Mouse (Mus musculus): ENCODE measurements at regions not wholly inside any gene's neighbourhood (a gene's known extent, or its start where the extent isn't known, plus 50 kb on each side); places are given as distances from the start of the nearest gene placed in this dataset.
"Not testable (repeated sequence)": the region's sequence is repeated elsewhere in the genome, so short reads cannot be mapped to it uniquely, and the experiment has no call there.

- H3K79me2 ChIP-seq (ENCODE audit: control insufficient read depth, insufficient read depth); H3K4me2 ChIP-seq (ENCODE audit: low read depth); H3K36me3 ChIP-seq (ENCODE audit: control insufficient read depth, insufficient read depth): not testable (repeated sequence)
These were observed 87.2 kb downstream of the Catsperg2 start for GRCm38 (mm10) chr7:29639591-29639990.

GRCm38 (mm10) chr7:29602356-29602755, 83.9 kb upstream of the Sipa1l3 start:
- Histone ChIP-seq H3ac (ENCODE audit: control insufficient read depth, insufficient read length) (no peak overlapping the region), H3K4me3 (no peak overlapping the region), H3K27me3 (ENCODE audit: control insufficient read depth, insufficient read depth, insufficient read length) (no peaks in the 10 kb centered on the region), H3K79me2 (ENCODE audit: control insufficient read depth, insufficient read depth) (no peaks in the 10 kb centered on the region), H3K36me3 (ENCODE audit: control insufficient read depth, insufficient read depth) (no peaks in the 10 kb centered on the region), H3K4me2 (ENCODE audit: low read depth) (no peak overlapping the region)
- TF ChIP-seq TCF12 (IDR thresholded peaks at IDR 0.05; ENCODE audit: insufficient read depth, poor library complexity, severe bottlenecking), result no peak
- no peak for TF ChIP-seq MYOD1 (IDR thresholded peaks at IDR 0.05; ENCODE audit: control insufficient read depth in 1 of 3, insufficient read length in 2 of 3, low read depth in 2 of 3)
- TF ChIP-seq REST (IDR thresholded peaks at IDR 0.05; ENCODE audit: insufficient read depth, insufficient read length), result no peak
- TF ChIP-seq POLR2AphosphoS2 (IDR thresholded peaks at IDR 0.05; ENCODE audit: insufficient read length, low read depth), result no peak
- TF ChIP-seq TCF3 (IDR thresholded peaks at IDR 0.05; ENCODE audit: insufficient read length, low read depth), result no peak
- TF ChIP-seq CEBPB (IDR thresholded peaks at IDR 0.05; ENCODE audit: insufficient read depth, poor library complexity, severe bottlenecking), result no peak
- TF ChIP-seq E2F4 (IDR thresholded peaks at IDR 0.05; ENCODE audit: insufficient read depth), result no peak
- TF ChIP-seq MYOG (IDR thresholded peaks at IDR 0.05; ENCODE audit: control insufficient read depth in 1 of 3, insufficient read depth in 1 of 3, insufficient read length in 2 of 3, low read depth in 2 of 3), result no peak
- TF ChIP-seq SRF (IDR thresholded peaks at IDR 0.05; ENCODE audit: control insufficient read depth, insufficient read length, low read depth), result no peak
- no peak for TF ChIP-seq POLR2A (IDR thresholded peaks at IDR 0.05; ENCODE audit: insufficient read length, low read depth)
- TF ChIP-seq MAX (IDR thresholded peaks at IDR 0.05; ENCODE audit: low read depth), result no peak
- no peak for TF ChIP-seq USF1 (IDR thresholded peaks at IDR 0.05; ENCODE audit: low read depth)

More at GRCm38 (mm10) chr7:29639591-29639990, 87.2 kb downstream of the Catsperg2 start:
- H3K27me3 ChIP-seq (ENCODE audit: control insufficient read depth, insufficient read depth, insufficient read length); H3K4me3 ChIP-seq; H3ac ChIP-seq (ENCODE audit: control insufficient read depth, insufficient read length): not testable (repeated sequence)

- Histone ChIP-seq H3K27me3 (ENCODE audit: control insufficient read depth, insufficient read depth, insufficient read length) (no peaks in the 10 kb centered on the region), H3K79me2 (ENCODE audit: control insufficient read depth, insufficient read depth) (no peaks in the 10 kb centered on the region), H3ac (ENCODE audit: control insufficient read depth, insufficient read length) (no peak overlapping the region), H3K4me3 (no peak overlapping the region), H3K36me3 (ENCODE audit: control insufficient read depth, insufficient read depth) (no peaks in the 10 kb centered on the region), H3K4me2 (ENCODE audit: low read depth) (no peak overlapping the region)
- no peak for TF ChIP-seq POLR2A (IDR thresholded peaks at IDR 0.05; ENCODE audit: insufficient read length, low read depth)
- no peak for TF ChIP-seq SRF (IDR thresholded peaks at IDR 0.05; ENCODE audit: control insufficient read depth, insufficient read length, low read depth)
- TF ChIP-seq REST (IDR thresholded peaks at IDR 0.05; ENCODE audit: insufficient read depth, insufficient read length), result no peak
- TF ChIP-seq USF1 (IDR thresholded peaks at IDR 0.05; ENCODE audit: low read depth), result no peak
- TF ChIP-seq POLR2AphosphoS2 (IDR thresholded peaks at IDR 0.05; ENCODE audit: insufficient read length, low read depth), result no peak
- TF ChIP-seq MYOG (IDR thresholded peaks at IDR 0.05; ENCODE audit: control insufficient read depth in 1 of 3, insufficient read depth in 1 of 3, insufficient read length in 2 of 3, low read depth in 2 of 3), result no peak
- TF ChIP-seq TCF3 (IDR thresholded peaks at IDR 0.05; ENCODE audit: insufficient read length, low read depth), result no peak
- TF ChIP-seq TCF12 (IDR thresholded peaks at IDR 0.05; ENCODE audit: insufficient read depth, poor library complexity, severe bottlenecking), result no peak
- TF ChIP-seq CEBPB (IDR thresholded peaks at IDR 0.05; ENCODE audit: insufficient read depth, poor library complexity, severe bottlenecking), result no peak
- no peak for TF ChIP-seq MYOD1 (IDR thresholded peaks at IDR 0.05; ENCODE audit: control insufficient read depth in 1 of 3, insufficient read length in 2 of 3, low read depth in 2 of 3)
- no peak for TF ChIP-seq E2F4 (IDR thresholded peaks at IDR 0.05; ENCODE audit: insufficient read depth)
- TF ChIP-seq MAX (IDR thresholded peaks at IDR 0.05; ENCODE audit: low read depth), result no peak
These were observed 82.9 kb upstream of the Sipa1l3 start for GRCm38 (mm10) chr7:29601337-29601736.

- not testable (repeated sequence) for H3K4me3 ChIP-seq; H3K27me3 ChIP-seq (ENCODE audit: control insufficient read depth, insufficient read depth, insufficient read length); H3K79me2 ChIP-seq (ENCODE audit: control insufficient read depth, insufficient read depth); H3K36me3 ChIP-seq (ENCODE audit: control insufficient read depth, insufficient read depth); H3ac ChIP-seq (ENCODE audit: control insufficient read depth, insufficient read length)
- peak overlapping the region; percentile 34 for H3K4me2 ChIP-seq (ENCODE audit: low read depth)
These were observed 78.8 kb upstream of the Sipa1l3 start for GRCm38 (mm10) chr7:29597291-29597690.

GRCm38 (mm10) chr7:29578128-29578527, 59.7 kb upstream of the Sipa1l3 start:
- Histone ChIP-seq H3K36me3 (ENCODE audit: control insufficient read depth, insufficient read depth) (no peaks in the 10 kb centered on the region), H3K79me2 (ENCODE audit: control insufficient read depth, insufficient read depth) (no peaks in the 10 kb centered on the region), H3K4me2 (ENCODE audit: low read depth) (no peak overlapping the region), H3ac (ENCODE audit: control insufficient read depth, insufficient read length) (no peak overlapping the region), H3K27me3 (ENCODE audit: control insufficient read depth, insufficient read depth, insufficient read length) (no peaks in the 10 kb centered on the region), H3K4me3 (no peak overlapping the region)
- TF ChIP-seq REST (IDR thresholded peaks at IDR 0.05; ENCODE audit: insufficient read depth, insufficient read length), result no peak
- TF ChIP-seq USF1 (IDR thresholded peaks at IDR 0.05; ENCODE audit: low read depth), result no peak
- TF ChIP-seq MYOD1 (IDR thresholded peaks at IDR 0.05; ENCODE audit: control insufficient read depth in 1 of 3, insufficient read length in 2 of 3, low read depth in 2 of 3), result no peak
- no peak for TF ChIP-seq MYOG (IDR thresholded peaks at IDR 0.05; ENCODE audit: control insufficient read depth in 1 of 3, insufficient read depth in 1 of 3, insufficient read length in 2 of 3, low read depth in 2 of 3)
- no peak for TF ChIP-seq CEBPB (IDR thresholded peaks at IDR 0.05; ENCODE audit: insufficient read depth, poor library complexity, severe bottlenecking)
- TF ChIP-seq POLR2A (IDR thresholded peaks at IDR 0.05; ENCODE audit: insufficient read length, low read depth), result no peak
- TF ChIP-seq MAX (IDR thresholded peaks at IDR 0.05; ENCODE audit: low read depth), result no peak
- no peak for TF ChIP-seq POLR2AphosphoS2 (IDR thresholded peaks at IDR 0.05; ENCODE audit: insufficient read length, low read depth)
- TF ChIP-seq SRF (IDR thresholded peaks at IDR 0.05; ENCODE audit: control insufficient read depth, insufficient read length, low read depth), result no peak
- TF ChIP-seq TCF3 (IDR thresholded peaks at IDR 0.05; ENCODE audit: insufficient read length, low read depth), result no peak
- TF ChIP-seq TCF12 (IDR thresholded peaks at IDR 0.05; ENCODE audit: insufficient read depth, poor library complexity, severe bottlenecking), result no peak
- no peak for TF ChIP-seq E2F4 (IDR thresholded peaks at IDR 0.05; ENCODE audit: insufficient read depth)

Measured in myocyte (in vitro differentiated cells).